Mouse (Mus musculus): ENCODE data around the gene Ifitm10. TPM values are rescaled to one million over a fixed set of nuclear protein-coding genes. Genes with fewer than 3 reads are reported as not detected.

Gene Ifitm10
- polyA plus RNA-seq, 1 experiment from 2014 or later, result 0.97 TPM

- Histone ChIP-seq H3K9me3 (replicated peaks; ENCODE audit: control insufficient read depth, low read length) (no peaks in the 10 kb centered on the region), H3K9ac (replicated peaks; ENCODE audit: low read length) (no peak overlapping the region), H3K4me3 (ENCODE audit: low read depth, low read length) (no peak overlapping the region), H3K4me2 (ENCODE audit: low read depth, low read length) (no peak overlapping the region), H3K4me1 (ENCODE audit: control insufficient read depth, insufficient read depth, low read length) (no peaks in the 10 kb centered on the region), H3K27me3 (ENCODE audit: control insufficient read depth, insufficient read depth, low read length) (no peaks in the 10 kb centered on the region), H3K27ac (replicated peaks; ENCODE audit: low read depth, low read length) (no peak overlapping the region), H3K36me3 (replicated peaks; ENCODE audit: control insufficient read depth, insufficient read depth, low read depth, low read length) (peaks cover 10% of the 10 kb centered on the region)
- DNase-seq (ENCODE audit: low spot score), result no peak
- 87% methylated on average over 4 of the region's 4 CpGs for WGBS
- ATAC-seq (replicated peaks; ENCODE audit: insufficient number of reproducible peaks, low FRiP score, low TSS enrichment, low read depth), result no peak
Measured at GRCm38 (mm10) chr7:142381175-142381574, 7.6 kb upstream of the Ifitm10 start.

- no peak overlapping the region for H3K27ac ChIP-seq (replicated peaks; ENCODE audit: low read depth, low read length)
- DNase-seq (ENCODE audit: low spot score) (no peak), ATAC-seq (replicated peaks; ENCODE audit: insufficient number of reproducible peaks, low FRiP score, low TSS enrichment, low read depth) (no peak)
- no peaks in the 10 kb centered on the region for H3K9me3 ChIP-seq (replicated peaks; ENCODE audit: control insufficient read depth, low read length)
- no peak overlapping the region for H3K4me2 ChIP-seq (ENCODE audit: low read depth, low read length)
- no peaks in the 10 kb centered on the region for H3K27me3 ChIP-seq (ENCODE audit: control insufficient read depth, insufficient read depth, low read length)
- WGBS, result 87% methylated on average over 6 of the region's 6 CpGs
- H3K4me1 ChIP-seq (ENCODE audit: control insufficient read depth, insufficient read depth, low read length), result no peaks in the 10 kb centered on the region
- H3K4me3 ChIP-seq (ENCODE audit: low read depth, low read length), result no peak overlapping the region
- no peak overlapping the region for H3K9ac ChIP-seq (replicated peaks; ENCODE audit: low read length)
- H3K36me3 ChIP-seq (replicated peaks; ENCODE audit: control insufficient read depth, insufficient read depth, low read depth, low read length), result peaks cover 10% of the 10 kb centered on the region
Measured at GRCm38 (mm10) chr7:142379186-142379585, 5.6 kb upstream of the Ifitm10 start.

GRCm38 (mm10) chr7:142377233-142377925, 3.8 kb upstream of the Ifitm10 start:
- WGBS, result 93% methylated on average over 14 of the region's 14 CpGs
- Histone ChIP-seq H3K9me3 (replicated peaks; ENCODE audit: control insufficient read depth, low read length) (no peaks in the 10 kb centered on the region), H3K27me3 (ENCODE audit: control insufficient read depth, insufficient read depth, low read length) (peaks cover 4% of the 10 kb centered on the region), H3K9ac (replicated peaks; ENCODE audit: low read length) (no peak overlapping the region), H3K4me1 (ENCODE audit: control insufficient read depth, insufficient read depth, low read length) (no peaks in the 10 kb centered on the region; the same call in 1 of the 2 replicates), H3K36me3 (replicated peaks; ENCODE audit: control insufficient read depth, insufficient read depth, low read depth, low read length) (peaks cover 7% of the 10 kb centered on the region), H3K27ac (replicated peaks; ENCODE audit: low read depth, low read length) (no peak overlapping the region), H3K4me2 (ENCODE audit: low read depth, low read length) (no peak overlapping the region), H3K4me3 (ENCODE audit: low read depth, low read length) (no peak overlapping the region)
- ATAC-seq (replicated peaks; ENCODE audit: insufficient number of reproducible peaks, low FRiP score, low TSS enrichment, low read depth), result no peak
- no peak for DNase-seq (ENCODE audit: low spot score)

- Histone ChIP-seq H3K4me3 (ENCODE audit: low read depth, low read length) (no peak overlapping the region), H3K27me3 (ENCODE audit: control insufficient read depth, insufficient read depth, low read length) (peaks cover 17% of the 10 kb centered on the region), H3K36me3 (replicated peaks; ENCODE audit: control insufficient read depth, insufficient read depth, low read depth, low read length) (peaks cover 5% of the 10 kb centered on the region; the same call in 1 of the 2 replicates), H3K4me1 (ENCODE audit: control insufficient read depth, insufficient read depth, low read length) (no peaks in the 10 kb centered on the region; the same call in 1 of the 2 replicates), H3K9me3 (replicated peaks; ENCODE audit: control insufficient read depth, low read length) (no peaks in the 10 kb centered on the region), H3K27ac (replicated peaks; ENCODE audit: low read depth, low read length) (no peak overlapping the region), H3K4me2 (ENCODE audit: low read depth, low read length) (no peak overlapping the region), H3K9ac (replicated peaks; ENCODE audit: low read length) (no peak overlapping the region)
- ATAC-seq (replicated peaks; ENCODE audit: insufficient number of reproducible peaks, low FRiP score, low TSS enrichment, low read depth) (no peak), DNase-seq (ENCODE audit: low spot score) (no peak)
- 93% methylated on average over 4 of the region's 4 CpGs for WGBS
Measured at GRCm38 (mm10) chr7:142376096-142376495, 2.5 kb upstream of the Ifitm10 start.

GRCm38 (mm10) chr7:142375261-142375724, 1.7 kb upstream of the Ifitm10 start:
- Histone ChIP-seq H3K4me2 (ENCODE audit: low read depth, low read length) (no peak overlapping the region), H3K4me1 (ENCODE audit: control insufficient read depth, insufficient read depth, low read length) (no peaks in the 10 kb centered on the region; the same call in 1 of the 2 replicates), H3K4me3 (ENCODE audit: low read depth, low read length) (no peak overlapping the region), H3K27me3 (ENCODE audit: control insufficient read depth, insufficient read depth, low read length) (peaks cover 22% of the 10 kb centered on the region), H3K9me3 (replicated peaks; ENCODE audit: control insufficient read depth, low read length) (no peaks in the 10 kb centered on the region), H3K9ac (replicated peaks; ENCODE audit: low read length) (no peak overlapping the region), H3K27ac (replicated peaks; ENCODE audit: low read depth, low read length) (no peak overlapping the region), H3K36me3 (replicated peaks; ENCODE audit: control insufficient read depth, insufficient read depth, low read depth, low read length) (peaks cover 3% of the 10 kb centered on the region; the same call in 1 of the 2 replicates)
- no peak for ATAC-seq (replicated peaks; ENCODE audit: insufficient number of reproducible peaks, low FRiP score, low TSS enrichment, low read depth)
- 72% methylated on average over 6 of the region's 6 CpGs for WGBS
- DNase-seq (ENCODE audit: low spot score), result no peak

GRCm38 (mm10) chr7:142374413-142375015, 961 bp upstream of the Ifitm10 start:
- no peak overlapping the region for H3K4me3 ChIP-seq (ENCODE audit: low read depth, low read length)
- WGBS, result 86% methylated on average over 5 of the region's 5 CpGs
- ATAC-seq (replicated peaks; ENCODE audit: insufficient number of reproducible peaks, low FRiP score, low TSS enrichment, low read depth) (no peak), DNase-seq (ENCODE audit: low spot score) (no peak)
- H3K9ac ChIP-seq (replicated peaks; ENCODE audit: low read length), result no peak overlapping the region
- H3K27me3 ChIP-seq (ENCODE audit: control insufficient read depth, insufficient read depth, low read length), result peaks cover 22% of the 10 kb centered on the region
- H3K4me1 ChIP-seq (ENCODE audit: control insufficient read depth, insufficient read depth, low read length), result no peaks in the 10 kb centered on the region; the same call in 1 of the 2 replicates
- no peak overlapping the region for H3K27ac ChIP-seq (replicated peaks; ENCODE audit: low read depth, low read length)
- H3K36me3 ChIP-seq (replicated peaks; ENCODE audit: control insufficient read depth, insufficient read depth, low read depth, low read length), result no peaks in the 10 kb centered on the region; the same call in 1 of the 2 replicates
- H3K9me3 ChIP-seq (replicated peaks; ENCODE audit: control insufficient read depth, low read length), result no peaks in the 10 kb centered on the region
- no peak overlapping the region for H3K4me2 ChIP-seq (ENCODE audit: low read depth, low read length)

- Histone ChIP-seq H3K27ac (replicated peaks; ENCODE audit: low read depth, low read length) (no peak overlapping the region), H3K9me3 (replicated peaks; ENCODE audit: control insufficient read depth, low read length) (no peaks in the 10 kb centered on the region), H3K9ac (replicated peaks; ENCODE audit: low read length) (no peak overlapping the region), H3K4me2 (ENCODE audit: low read depth, low read length) (no peak overlapping the region), H3K27me3 (ENCODE audit: control insufficient read depth, insufficient read depth, low read length) (peaks cover 22% of the 10 kb centered on the region), H3K4me1 (ENCODE audit: control insufficient read depth, insufficient read depth, low read length) (no peaks in the 10 kb centered on the region; the same call in 1 of the 2 replicates), H3K4me3 (ENCODE audit: low read depth, low read length) (no peak overlapping the region), H3K36me3 (replicated peaks; ENCODE audit: control insufficient read depth, insufficient read depth, low read depth, low read length) (no peaks in the 10 kb centered on the region; the same call in 1 of the 2 replicates)
- 69% methylated on average over 5 of the region's 5 CpGs for WGBS
- ATAC-seq (replicated peaks; ENCODE audit: insufficient number of reproducible peaks, low FRiP score, low TSS enrichment, low read depth), result no peak
- no peak for DNase-seq (ENCODE audit: low spot score)
Measured at GRCm38 (mm10) chr7:142373039-142373438, 514 bp downstream of the Ifitm10 start.

Measured in embryonic facial prominence, embryonic 11.5 days (tissue).